Mouse (Mus musculus) limb, embryonic 10.5 days (tissue): ENCODE results near the gene Tlcd1. TPM values are rescaled to one million over a fixed set of nuclear protein-coding genes. Genes with fewer than 3 reads are reported as not detected.
A peak's percentile ranks its signal among the peaks of the same experiment; 100 is the strongest.
"Not testable (repeated sequence)": the region's sequence is repeated elsewhere in the genome, so short reads cannot be mapped to it uniquely, and the experiment has no call there.

Source experiments
- DNase-seq: peaks from one replicate; pipeline ENCODE4 v3.0.0-alpha.2; 2017; ENCODE audit warnings: low spot score
- H3K27ac ChIP-seq: fragments of 300-500 bp; sonication (generic); 2 replicates; pipeline ENCODE4 v1.5.1; 2016; ENCODE audit warnings: mild to moderate bottlenecking
- H3K27me3 ChIP-seq: fragments of 300-500 bp; sonication (generic); 2 replicates; pipeline ENCODE4 v1.6.1; 2016; ENCODE audit warnings: low read depth, mild to moderate bottlenecking; ENCODE audit not compliant: poor library complexity, severe bottlenecking
- H3K36me3 ChIP-seq: fragments of 300-500 bp; sonication (generic); 2 replicates; pipeline ENCODE4 v1.6.1; 2016; ENCODE audit warnings: mild to moderate bottlenecking, moderate library complexity
- H3K4me1 ChIP-seq: fragments of 300-500 bp; sonication (generic); 2 replicates; pipeline ENCODE4 v1.6.1; 2016
- H3K4me3 ChIP-seq: fragments of 300-500 bp; sonication (generic); 2 replicates; pipeline ENCODE4 v1.5.1; 2016; ENCODE audit warnings: mild to moderate bottlenecking, moderate library complexity
- H3K9me3 ChIP-seq: fragments of 300-500 bp; sonication (generic); replicated peaks from 2 replicates; pipeline ENCODE4 v1.6.1; 2016; ENCODE audit warnings: mild to moderate bottlenecking
- WGBS: fragments of 180-500 bp; shearing (Covaris S2); methylation state at CpG from one replicate; pipeline ENCODE4 v1.1.7; 2016; 5-methylcytosine and 5-hydroxymethylcytosine counted together
- polyA plus RNA-seq: library from polyadenylated mRNA; unstranded; fragments of >200 nt; fragmentation: Nextera tagmentation; extraction: Ambion mirVana; gene quantifications from 2 replicates; pipeline ENCODE4 v1.2.1, GENCODE M21; 2016

The Tlcd1 gene
- polyA plus RNA-seq = 10.0 and 13.1 TPM in 2 replicates

DNA sequence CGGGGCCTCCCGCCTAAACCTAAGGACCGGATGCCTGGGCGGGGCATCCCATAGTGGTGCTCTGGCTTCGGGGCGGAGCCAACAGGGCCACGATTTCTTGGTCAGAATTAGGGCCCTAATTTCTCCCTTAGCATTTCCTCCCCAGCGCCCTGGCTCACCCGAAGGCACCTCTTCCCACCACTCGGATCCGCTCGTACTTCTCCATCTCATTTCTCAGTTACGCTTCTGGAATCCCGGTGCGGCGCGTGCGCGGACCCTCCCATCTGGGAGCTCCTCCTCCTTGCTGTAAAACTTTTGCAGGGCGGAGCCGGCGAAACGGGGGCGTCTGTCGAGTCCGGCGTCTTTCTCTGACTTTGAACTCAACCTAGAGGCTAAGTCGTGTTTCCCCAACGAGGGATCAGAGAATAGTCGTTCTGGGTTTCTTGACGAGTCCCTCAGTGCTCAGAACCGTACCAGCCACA, at the start of gene Tlcd1, which contains the start of gene Nek8:
Gene Tlcd1 (plus strand): TSS at position 310 of the 461 bp plus-strand sequence.
Gene Nek8 (minus strand): TSS at position 274 of the 461 bp plus-strand sequence.
- under 1% methylated on average over 32 of the region's 32 CpGs for WGBS
- H3K4me1 ChIP-seq = peaks cover 53% of the 10 kb centered on the region
- peaks cover 42% of the 10 kb centered on the region for H3K36me3 ChIP-seq

DNA sequence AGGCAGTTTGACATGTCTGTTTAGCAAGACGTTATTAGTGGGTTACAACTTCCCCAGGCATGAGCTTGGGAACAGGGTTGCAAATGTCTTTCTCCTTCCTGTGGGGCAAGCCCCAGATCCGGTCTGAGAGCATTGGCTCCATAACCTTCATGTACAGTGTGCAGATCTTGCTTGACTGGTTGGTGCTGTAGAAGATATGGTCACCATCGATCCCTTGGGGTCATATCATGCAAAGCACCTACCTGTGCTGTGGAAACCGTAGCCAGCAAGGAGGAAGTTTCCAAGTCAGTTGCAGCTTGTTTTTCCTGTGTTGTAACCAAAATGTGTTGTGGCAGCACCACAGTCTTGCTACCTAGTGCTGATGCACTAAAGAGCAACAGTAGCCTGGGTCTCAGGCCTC, 49.8 kb upstream of the Tlcd1 start:
- Histone ChIP-seq H3K27me3 (no peaks in the 10 kb centered on the region), H3K27ac (no peak overlapping the region)
- 86% methylated on average over 4 of the region's 4 CpGs for WGBS

More for the DNA sequence above, at the start of gene Tlcd1, which contains the start of gene Nek8:
- no peaks in the 10 kb centered on the region for H3K27me3 ChIP-seq
- no peaks in the 10 kb centered on the region for H3K9me3 ChIP-seq
- peak within 1 kb of the TSS; percentile 61 for H3K4me3 ChIP-seq
- DNase-seq = peak; percentile 91
- H3K27ac ChIP-seq = peak within 1 kb of the TSS; percentile 92

DNA sequence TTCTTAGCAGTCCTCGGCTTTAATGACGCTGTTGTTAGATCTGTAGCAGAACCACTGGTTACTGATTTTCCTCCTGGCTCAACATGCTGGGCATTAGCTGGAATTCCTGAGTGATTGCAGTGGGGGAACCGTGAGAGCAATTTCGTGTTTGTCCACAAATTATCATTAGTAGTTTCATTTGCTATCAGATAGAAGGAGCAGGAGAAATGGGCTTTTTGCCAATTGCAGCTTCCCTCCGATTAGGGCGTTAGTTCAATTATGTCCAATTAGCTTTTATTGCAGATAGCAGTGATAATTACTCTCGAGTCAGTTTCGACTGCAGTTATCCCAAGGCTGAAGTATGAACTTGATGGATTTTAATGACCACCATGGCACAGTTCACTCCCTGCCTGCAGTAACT, 47.1 kb upstream of the Tlcd1 start:
- Histone ChIP-seq H3K27ac (no peak overlapping the region), H3K4me3 (no peak overlapping the region), H3K27me3 (no peaks in the 10 kb centered on the region), H3K36me3 (peaks cover 22% of the 10 kb centered on the region), H3K4me1 (no peaks in the 10 kb centered on the region), H3K9me3 (no peaks in the 10 kb centered on the region)
- no peak for DNase-seq
- 78% methylated on average over 8 of the region's 8 CpGs for WGBS

More for the DNA sequence above, 49.8 kb upstream of the Tlcd1 start:
- DNase-seq = no peak
- Histone ChIP-seq H3K4me1 (no peaks in the 10 kb centered on the region), H3K9me3 (no peaks in the 10 kb centered on the region), H3K4me3 (no peak overlapping the region), H3K36me3 (peaks cover 24% of the 10 kb centered on the region)

DNA sequence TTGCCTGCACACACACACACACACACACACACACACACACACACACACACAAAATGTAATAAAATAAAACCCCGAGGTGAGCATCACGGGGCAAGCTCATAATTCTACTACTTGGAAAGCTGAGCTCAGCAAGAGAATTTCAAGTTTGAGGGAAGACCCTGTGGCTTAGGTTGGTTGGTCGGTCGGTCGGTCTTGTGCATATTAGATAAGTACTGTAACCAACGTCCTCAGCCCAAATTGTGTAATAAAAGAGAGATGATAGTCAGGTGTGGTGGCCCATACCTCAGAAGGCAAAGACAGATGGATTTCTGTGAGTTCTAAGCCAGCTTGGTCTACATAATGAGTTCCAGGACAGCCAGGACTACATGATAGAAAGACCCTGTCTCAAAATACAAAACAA, 42.6 kb upstream of the Tlcd1 start:
- Histone ChIP-seq H3K4me1 (no peaks in the 10 kb centered on the region), H3K4me3 (no peak overlapping the region), H3K9me3 (no peaks in the 10 kb centered on the region), H3K27me3 (no peaks in the 10 kb centered on the region), H3K27ac (no peak overlapping the region), H3K36me3 (peaks cover 20% of the 10 kb centered on the region)
- no peak for DNase-seq
- 89% methylated on average over 6 of the region's 6 CpGs for WGBS

DNA sequence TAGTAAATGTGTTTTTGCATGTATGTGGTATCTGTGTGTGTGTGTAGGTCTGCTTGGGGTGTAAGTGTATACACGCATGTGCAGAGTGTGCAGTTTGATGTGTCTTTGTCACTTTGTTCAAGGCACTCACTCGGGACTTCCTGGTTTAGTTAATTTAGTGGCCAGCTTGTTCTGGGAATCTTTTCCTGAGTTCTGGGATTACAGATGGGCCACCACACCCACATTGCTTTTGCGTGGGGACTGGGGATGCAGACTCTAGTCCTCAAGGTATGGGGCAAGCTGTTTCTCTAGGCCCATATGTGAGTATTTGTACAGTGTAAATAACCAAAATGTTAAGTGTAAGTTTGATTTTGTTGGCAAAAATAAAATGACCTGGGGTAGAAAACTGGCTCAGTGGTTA, 42.2 kb upstream of the Tlcd1 start:
- no peaks in the 10 kb centered on the region for H3K27me3 ChIP-seq
- no peak overlapping the region for H3K4me3 ChIP-seq
- peaks cover 16% of the 10 kb centered on the region for H3K36me3 ChIP-seq
- no peak overlapping the region for H3K27ac ChIP-seq
- no peaks in the 10 kb centered on the region for H3K4me1 ChIP-seq
- WGBS = 84% methylated on average over 3 of the region's 3 CpGs
- H3K9me3 ChIP-seq = no peaks in the 10 kb centered on the region
- DNase-seq = no peak

DNA sequence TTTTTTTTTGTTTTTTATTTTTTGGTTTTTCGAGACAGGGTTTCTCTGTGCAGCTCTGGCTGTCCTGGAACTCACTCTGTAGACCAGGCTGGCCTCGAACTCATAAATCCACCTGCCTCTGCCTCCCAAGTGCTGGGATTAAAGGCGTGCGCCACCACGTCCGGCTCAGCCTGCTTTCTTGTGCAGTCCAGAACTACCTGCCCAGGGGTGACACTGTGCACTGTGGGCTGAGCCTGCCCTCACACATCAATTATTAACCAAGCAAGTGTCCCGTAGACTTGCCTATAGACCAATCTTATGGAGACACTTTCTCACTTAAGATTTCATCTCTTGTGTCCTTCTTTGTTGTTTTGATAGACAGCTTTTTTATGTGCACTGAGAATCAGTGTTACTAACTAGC, 41.2 kb upstream of the Tlcd1 start:
- not testable (repeated sequence) for H3K27me3 ChIP-seq, H3K4me1 ChIP-seq, DNase-seq, H3K27ac ChIP-seq, H3K9me3 ChIP-seq, H3K4me3 ChIP-seq
- WGBS = 92% methylated on average over 7 of the region's 7 CpGs
- H3K36me3 ChIP-seq = peaks cover 12% of the 10 kb centered on the region

DNA sequence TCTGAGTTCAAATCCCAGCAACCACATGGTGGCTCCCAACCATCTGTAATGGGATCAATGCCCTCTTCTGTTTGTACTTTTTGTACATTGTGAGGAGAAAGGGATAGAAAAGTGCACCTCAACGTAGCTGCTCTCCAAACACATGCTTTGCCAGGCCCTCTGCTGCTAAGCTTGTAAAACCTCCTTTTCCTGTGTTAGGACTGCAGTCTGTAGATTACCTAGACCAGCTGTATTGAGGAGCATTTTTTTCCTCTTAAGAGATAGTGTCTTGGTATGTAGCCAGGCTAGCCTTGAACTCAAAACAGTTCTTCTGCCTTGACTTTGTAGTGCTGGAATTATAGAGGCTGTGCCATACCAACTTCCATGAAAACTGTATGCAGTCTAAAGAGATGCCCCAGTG, 40.4 kb upstream of the Tlcd1 start:
- no peaks in the 10 kb centered on the region for H3K9me3 ChIP-seq
- H3K4me3 ChIP-seq = no peak overlapping the region
- no peak for DNase-seq
- no peaks in the 10 kb centered on the region for H3K4me1 ChIP-seq
- H3K36me3 ChIP-seq = peaks cover 11% of the 10 kb centered on the region
- no peak overlapping the region for H3K27ac ChIP-seq
- no peaks in the 10 kb centered on the region for H3K27me3 ChIP-seq
- 95% methylated on average over 1 of the region's 1 CpGs for WGBS

DNA sequence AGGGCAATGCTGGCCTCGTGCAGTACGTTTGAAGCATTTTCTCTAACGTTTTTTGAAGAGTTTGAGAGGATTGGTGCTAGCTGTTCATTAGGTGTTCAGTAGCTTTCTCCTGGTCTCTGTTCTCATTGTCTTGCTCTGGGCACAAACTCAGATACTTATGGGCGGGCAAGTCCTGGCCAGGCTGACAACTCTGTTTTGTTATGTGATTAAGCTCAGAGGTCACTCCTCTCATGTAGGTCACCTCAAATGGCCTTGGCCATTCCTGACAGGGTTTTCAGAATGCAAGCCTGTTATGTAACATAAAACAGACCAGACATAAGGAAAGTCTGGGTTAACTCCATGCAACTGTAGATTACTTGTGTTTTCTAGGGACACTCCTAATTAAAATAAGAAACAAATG, 38.9 kb upstream of the Tlcd1 start:
- Histone ChIP-seq H3K36me3 (0 out of 2 replicates have a peak, but pooled peaks cover 4% of the 10 kb centered on the region), H3K4me3 (no peak overlapping the region), H3K4me1 (no peaks in the 10 kb centered on the region), H3K27me3 (no peaks in the 10 kb centered on the region), H3K27ac (no peak overlapping the region), H3K9me3 (no peaks in the 10 kb centered on the region)
- 87% methylated on average over 4 of the region's 4 CpGs for WGBS
- no peak for DNase-seq

DNA sequence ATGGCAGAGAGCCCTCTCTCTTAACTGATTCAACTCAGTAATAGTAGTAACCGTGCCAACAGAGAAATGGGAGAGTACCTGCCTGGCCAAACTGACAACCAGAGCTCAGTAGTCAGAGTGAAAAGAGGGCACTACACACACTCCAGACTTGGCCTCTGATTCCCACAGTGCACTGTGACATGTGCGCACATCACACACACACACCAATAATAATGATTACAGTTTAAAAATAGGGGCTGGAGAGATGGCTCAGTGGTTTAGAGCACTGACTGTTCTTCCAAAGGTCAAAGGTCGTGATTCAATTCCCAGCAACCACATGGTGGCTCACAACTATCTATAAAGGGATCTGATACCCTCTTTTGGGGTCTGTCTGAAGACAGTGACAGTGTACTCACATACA, 38.5 kb upstream of the Tlcd1 start:
- H3K27ac ChIP-seq = no peak overlapping the region
- WGBS = 88% methylated on average over 3 of the region's 3 CpGs
- no peaks in the 10 kb centered on the region for H3K9me3 ChIP-seq
- H3K27me3 ChIP-seq = no peaks in the 10 kb centered on the region
- DNase-seq = no peak
- peaks cover 4% of the 10 kb centered on the region for H3K36me3 ChIP-seq
- H3K4me1 ChIP-seq = no peaks in the 10 kb centered on the region
- no peak overlapping the region for H3K4me3 ChIP-seq

DNA sequence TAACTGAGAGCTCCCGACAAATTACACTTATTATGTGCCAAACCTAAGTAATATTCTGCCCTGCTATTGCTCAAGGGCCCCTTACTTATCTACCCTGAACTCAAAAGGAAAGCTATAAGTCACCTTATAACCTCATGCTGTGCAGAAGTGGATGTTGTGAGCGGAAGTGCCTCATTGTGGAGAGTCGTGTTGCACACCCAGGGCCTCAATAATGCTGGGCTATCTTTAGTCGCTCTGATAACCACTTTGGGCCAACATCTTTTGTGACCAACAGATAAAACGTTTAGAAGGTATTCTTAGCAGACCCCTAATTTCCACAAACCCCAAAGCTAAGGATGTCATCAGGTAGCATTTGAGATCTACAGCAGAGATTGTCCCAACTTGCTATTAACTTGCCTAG, 35.8 kb upstream of the Tlcd1 start:
- no peaks in the 10 kb centered on the region for H3K27me3 ChIP-seq
- H3K27ac ChIP-seq = no peak overlapping the region
- H3K4me1 ChIP-seq = no peaks in the 10 kb centered on the region
- no peaks in the 10 kb centered on the region for H3K9me3 ChIP-seq
- no peak overlapping the region for H3K4me3 ChIP-seq
- H3K36me3 ChIP-seq = peaks cover 29% of the 10 kb centered on the region
- WGBS = 85% methylated on average over 5 of the region's 5 CpGs
- no peak for DNase-seq

DNA sequence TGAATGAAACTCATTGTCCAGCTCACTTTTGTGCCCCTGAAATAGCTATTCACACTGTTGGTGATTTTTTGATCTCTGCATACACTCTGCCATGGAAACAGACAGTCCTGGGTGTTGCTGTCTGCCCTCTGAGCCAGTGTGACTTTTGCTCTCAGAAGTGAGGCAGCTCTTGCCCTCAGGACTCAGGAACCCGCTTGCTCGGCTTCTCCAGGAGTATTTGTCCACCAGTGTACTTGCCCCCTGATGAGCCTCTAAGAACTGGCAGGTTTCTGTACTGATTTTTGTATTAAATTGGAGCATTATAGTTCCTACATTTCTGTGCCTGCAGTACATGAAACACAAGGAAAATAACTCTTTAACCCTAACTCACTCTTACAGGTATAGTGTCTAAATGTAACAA, 33.0 kb upstream of the Tlcd1 start:
- Histone ChIP-seq H3K36me3 (peaks cover 57% of the 10 kb centered on the region), H3K27ac (no peak overlapping the region), H3K27me3 (no peaks in the 10 kb centered on the region), H3K9me3 (no peaks in the 10 kb centered on the region), H3K4me1 (no peaks in the 10 kb centered on the region), H3K4me3 (no peak overlapping the region)
- DNase-seq = no peak
- WGBS = 96% methylated on average over 2 of the region's 2 CpGs

DNA sequence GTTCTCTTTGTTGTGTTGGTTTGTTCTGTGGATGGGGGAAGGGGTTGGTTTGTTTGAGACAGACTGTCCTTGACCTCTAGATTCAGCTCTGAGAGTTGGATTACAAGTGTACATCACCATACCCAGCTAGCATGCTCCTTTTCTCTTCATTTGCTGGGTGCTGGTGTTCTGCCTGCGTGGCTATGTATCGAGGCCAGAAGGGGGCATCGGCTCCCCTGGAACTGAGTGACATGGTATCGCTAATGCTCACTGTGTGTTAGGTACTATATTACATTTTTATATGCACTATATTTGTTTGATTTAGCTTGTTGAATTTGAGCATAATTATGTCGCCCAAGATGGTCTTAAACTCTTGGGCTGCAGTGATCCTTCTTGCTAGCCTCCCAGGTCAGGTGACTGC, 30.3 kb upstream of the Tlcd1 start:
- WGBS = 94% methylated on average over 5 of the region's 5 CpGs
- Histone ChIP-seq H3K9me3 (no peaks in the 10 kb centered on the region), H3K4me3 (no peak overlapping the region), H3K4me1 (no peaks in the 10 kb centered on the region), H3K27ac (no peak overlapping the region), H3K36me3 (peaks cover 81% of the 10 kb centered on the region), H3K27me3 (no peaks in the 10 kb centered on the region)
- DNase-seq = no peak

DNA sequence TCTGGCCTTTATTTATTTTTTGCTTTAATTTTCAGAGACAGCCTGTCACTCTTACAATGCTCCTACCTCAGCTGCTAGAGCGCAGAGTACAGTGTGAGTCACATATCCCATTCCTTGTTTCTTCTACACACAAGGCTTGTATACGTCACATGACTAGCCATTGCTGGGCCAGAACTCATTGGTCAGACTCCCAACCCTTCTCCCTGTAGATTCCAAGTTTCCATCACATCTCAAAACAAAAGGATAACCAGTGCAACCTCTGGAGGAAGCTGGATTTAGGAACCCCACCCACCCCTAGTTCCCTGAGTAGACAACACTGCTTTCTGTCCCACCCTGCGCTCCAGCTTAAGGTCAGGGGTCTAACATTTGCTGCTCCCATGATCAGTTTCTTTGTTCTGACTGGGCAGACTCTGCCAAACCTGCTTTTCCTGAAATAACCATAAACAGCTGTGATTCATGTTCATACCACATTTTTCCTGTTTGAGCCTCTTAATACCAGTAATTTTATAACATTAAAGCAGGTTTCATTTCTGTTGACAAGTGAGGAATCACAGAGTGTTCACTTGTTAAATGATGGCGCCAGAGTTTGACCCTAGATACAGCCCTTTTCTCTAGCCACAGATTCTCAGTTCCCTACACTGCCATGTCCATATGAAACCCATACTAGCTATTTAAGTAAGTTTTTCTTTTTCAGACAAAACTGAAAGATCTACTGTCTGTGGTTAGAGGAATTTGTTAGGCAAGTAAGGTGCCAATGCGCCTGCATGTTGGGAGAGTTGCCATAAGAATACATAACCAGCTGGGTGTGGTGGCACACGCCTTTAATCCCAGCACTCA, 29.6 kb upstream of the Tlcd1 start:
- peaks cover 88% of the 10 kb centered on the region for H3K36me3 ChIP-seq
- no peak overlapping the region for H3K27ac ChIP-seq
- H3K4me3 ChIP-seq = no peak overlapping the region
- H3K4me1 ChIP-seq = no peaks in the 10 kb centered on the region
- DNase-seq = no peak
- WGBS = 93% methylated on average over 6 of the region's 6 CpGs
- H3K27me3 ChIP-seq = no peaks in the 10 kb centered on the region
- no peaks in the 10 kb centered on the region for H3K9me3 ChIP-seq
